Mouse (Mus musculus) gastrocnemius, postnatal 36 days (tissue): ENCODE measurements at regions not wholly inside any gene's neighbourhood (a gene's known extent, or its start where the extent isn't known, plus 50 kb on each side); places are given as distances from the start of the nearest gene placed in this dataset.

ENCODE experiments used
- DNase-seq, 2 experiments: peaks; one replicate each; pipeline ENCODE4 v3.0.0; 2022
- intact Hi-C: fragments of 180-260 bp; cut with DNase I; formaldehyde crosslinking; loops from one replicate; pipeline ENCODE4 v1.15.1; 2025

- intact Hi-C loops, result no loop called here
- DNase-seq, result no peak
Observed at GRCm38 (mm10) chr11:19729031-19729430, 195.1 kb upstream of the Spred2 start.

- DNase-seq, result no peak
- intact Hi-C loops, result no loop called here
Observed at GRCm38 (mm10) chr11:19730747-19731146, 193.4 kb upstream of the Spred2 start.

DNA sequence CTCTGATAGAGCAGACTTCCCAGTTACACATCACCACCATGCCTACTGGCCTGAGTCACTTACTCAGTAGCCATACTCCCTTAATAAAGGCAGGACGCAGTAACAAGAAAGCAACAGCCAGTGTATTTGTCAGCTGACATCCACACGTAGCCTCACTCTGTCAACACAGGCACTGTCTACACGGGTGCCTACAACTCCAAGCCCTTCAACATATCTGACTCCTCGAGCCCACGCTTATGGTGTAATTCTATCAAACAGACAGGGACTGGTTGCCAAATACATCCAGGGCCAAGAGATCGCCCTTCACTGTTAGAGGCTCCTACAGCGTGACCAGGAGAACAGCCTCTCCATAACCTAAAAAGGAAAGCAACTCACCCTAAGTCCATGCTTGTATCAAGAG lies 188.1 kb upstream of the Spred2 start:
- DNase-seq, result no peak
- intact Hi-C loops, result no loop called here

DNA sequence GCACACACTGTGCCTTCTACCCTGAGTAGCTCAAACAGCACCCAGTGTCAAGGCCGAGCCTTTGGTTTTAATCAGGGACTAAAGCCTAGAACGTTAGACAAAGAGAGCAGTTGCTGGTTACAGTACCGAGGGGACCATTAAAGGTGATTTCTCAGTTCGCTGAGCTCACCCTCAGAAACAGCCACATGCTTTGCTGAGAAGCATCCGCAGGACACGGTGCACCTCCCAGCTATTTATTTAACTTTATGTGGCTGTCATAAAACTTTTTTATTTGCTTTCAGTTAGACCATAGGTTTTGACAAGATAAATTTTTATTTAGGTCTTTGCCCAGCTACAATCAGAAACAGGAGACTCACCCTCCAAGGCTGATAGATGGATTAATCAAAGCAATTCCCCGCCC lies 187.2 kb upstream of the Spred2 start:
- intact Hi-C loops, result no loop called here

GRCm38 (mm10) chr11:19737331-19737730 lies 186.8 kb upstream of the Spred2 start:
- no peak for DNase-seq
- intact Hi-C loops, result no loop called here

More for the DNA sequence above, 187.2 kb upstream of the Spred2 start:
- DNase-seq, result no peak

- DNase-seq, result no peak
- intact Hi-C loops, result no loop called here
Observed at GRCm38 (mm10) chr11:19737807-19738206, 186.4 kb upstream of the Spred2 start.

- intact Hi-C loops, result no loop called here
- no peak for DNase-seq
Observed at GRCm38 (mm10) chr11:19739527-19740151, 184.5 kb upstream of the Spred2 start.

- intact Hi-C loops, result no loop called here
- no peak for DNase-seq
Observed at GRCm38 (mm10) chr11:19740562-19740961, 183.6 kb upstream of the Spred2 start.

DNA sequence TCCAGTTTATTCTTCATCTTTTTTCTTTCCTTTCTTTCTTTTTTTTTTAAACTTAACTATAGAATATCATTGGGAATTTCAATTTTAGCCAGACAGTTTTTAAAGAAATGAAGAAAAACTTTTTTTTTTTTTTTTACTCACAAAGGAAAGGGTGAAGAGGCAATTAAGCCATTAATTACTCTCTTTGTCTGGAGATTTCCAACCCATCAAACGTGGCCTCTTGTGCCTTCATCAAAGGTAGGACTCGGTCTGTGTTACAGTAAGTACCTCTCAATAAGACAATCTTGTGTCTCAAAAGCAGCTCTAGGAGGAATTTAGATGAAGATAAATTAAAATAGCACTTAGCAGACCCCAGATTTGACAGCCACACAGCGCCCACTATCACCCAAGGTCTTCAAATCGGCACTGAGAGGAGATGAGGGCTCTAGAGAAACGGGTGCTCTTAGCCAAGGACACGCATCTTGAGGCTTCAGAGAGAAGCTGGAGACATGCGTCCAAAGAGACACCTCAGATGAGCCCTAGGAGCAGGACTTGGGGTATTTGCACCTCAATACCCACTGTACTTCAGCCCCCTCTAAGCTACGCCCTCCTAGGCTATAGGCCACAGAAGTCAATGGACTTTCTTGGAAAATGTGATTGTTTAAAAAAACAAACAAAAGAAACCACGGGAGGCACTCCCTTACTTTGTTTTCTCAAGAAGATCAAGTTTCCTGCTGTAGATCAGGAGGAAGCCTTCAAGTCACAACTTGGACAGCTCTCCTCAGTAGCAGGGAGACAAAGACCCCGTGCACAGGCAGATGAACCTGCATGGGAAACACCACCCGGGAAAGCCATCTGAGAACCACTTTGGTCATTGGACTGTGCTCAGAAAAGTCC lies 176.8 kb upstream of the Spred2 start:
- DNase-seq, result no peak
- intact Hi-C loops, result no loop called here

- DNase-seq, result no peak
- intact Hi-C loops, result no loop called here
Observed at GRCm38 (mm10) chr11:19747973-19748559, 176.1 kb upstream of the Spred2 start.

GRCm38 (mm10) chr11:19758892-19759291 lies 165.3 kb upstream of the Spred2 start:
- intact Hi-C loops, result no loop called here
- DNase-seq, result no peak

- intact Hi-C loops, result loop anchor here (2.0 to 5.0 kb wide), 4 partner anchors 89 to 882 kb away; no protein-coding TSS in a partner anchor
- DNase-seq, result peak; percentile 34 to 41
Observed at GRCm38 (mm10) chr11:19760861-19761693, 163.1 kb upstream of the Spred2 start.

GRCm38 (mm10) chr11:19761694-19761976 lies 162.5 kb upstream of the Spred2 start:
- DNase-seq, result no peak
- intact Hi-C loops, result loop anchor here (2.0 to 5.0 kb wide), 4 partner anchors 89 to 883 kb away; no protein-coding TSS in a partner anchor

DNA sequence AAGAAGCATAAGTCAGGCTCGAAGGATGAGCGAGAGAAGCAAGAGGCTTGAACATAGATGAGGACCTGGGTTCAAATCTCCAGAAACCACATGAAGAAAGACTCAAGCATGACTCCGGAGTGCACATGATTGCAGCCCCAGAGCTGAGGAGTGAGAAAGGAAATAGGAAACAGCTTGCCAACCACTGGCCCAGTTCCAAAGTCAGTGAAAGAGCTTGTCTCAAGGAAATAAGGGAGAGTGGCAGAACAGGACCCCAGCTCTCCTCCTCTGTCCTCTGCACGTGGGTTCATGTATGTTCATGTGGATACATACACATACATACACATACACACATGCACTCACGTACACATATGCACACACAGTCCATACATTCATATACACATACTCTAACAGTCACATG lies 156.9 kb upstream of the Spred2 start:
- no peak for DNase-seq
- intact Hi-C loops, result no loop called here

- intact Hi-C loops, result no loop called here
- no peak for DNase-seq
Observed at GRCm38 (mm10) chr11:19767871-19768270, 156.3 kb upstream of the Spred2 start.

DNA sequence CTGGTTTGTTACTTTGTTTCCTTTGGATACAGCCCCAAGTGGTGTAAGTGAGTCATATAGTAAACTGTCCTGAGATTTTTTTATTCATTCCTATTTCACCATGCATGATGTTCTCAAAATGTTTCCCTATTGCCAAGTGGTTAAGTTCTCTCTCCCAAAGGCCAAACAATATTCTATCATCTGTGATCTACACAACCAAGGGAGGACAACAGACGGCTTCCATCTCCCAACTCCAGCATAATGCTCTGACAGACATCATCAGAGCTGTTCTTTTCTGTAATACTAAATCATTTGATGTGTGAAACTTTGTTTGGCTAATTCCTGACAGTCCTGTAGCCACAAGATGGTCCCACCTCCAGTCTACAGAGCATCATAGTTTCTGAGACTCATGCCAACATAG lies 155.2 kb upstream of the Spred2 start:
- DNase-seq, result no peak
- intact Hi-C loops, result no loop called here

GRCm38 (mm10) chr11:19774010-19774409 lies 150.2 kb upstream of the Spred2 start:
- no peak for DNase-seq
- intact Hi-C loops, result no loop called here

- DNase-seq, result no peak
- intact Hi-C loops, result no loop called here
Observed at GRCm38 (mm10) chr11:19775741-19776140, 148.4 kb upstream of the Spred2 start.

DNA sequence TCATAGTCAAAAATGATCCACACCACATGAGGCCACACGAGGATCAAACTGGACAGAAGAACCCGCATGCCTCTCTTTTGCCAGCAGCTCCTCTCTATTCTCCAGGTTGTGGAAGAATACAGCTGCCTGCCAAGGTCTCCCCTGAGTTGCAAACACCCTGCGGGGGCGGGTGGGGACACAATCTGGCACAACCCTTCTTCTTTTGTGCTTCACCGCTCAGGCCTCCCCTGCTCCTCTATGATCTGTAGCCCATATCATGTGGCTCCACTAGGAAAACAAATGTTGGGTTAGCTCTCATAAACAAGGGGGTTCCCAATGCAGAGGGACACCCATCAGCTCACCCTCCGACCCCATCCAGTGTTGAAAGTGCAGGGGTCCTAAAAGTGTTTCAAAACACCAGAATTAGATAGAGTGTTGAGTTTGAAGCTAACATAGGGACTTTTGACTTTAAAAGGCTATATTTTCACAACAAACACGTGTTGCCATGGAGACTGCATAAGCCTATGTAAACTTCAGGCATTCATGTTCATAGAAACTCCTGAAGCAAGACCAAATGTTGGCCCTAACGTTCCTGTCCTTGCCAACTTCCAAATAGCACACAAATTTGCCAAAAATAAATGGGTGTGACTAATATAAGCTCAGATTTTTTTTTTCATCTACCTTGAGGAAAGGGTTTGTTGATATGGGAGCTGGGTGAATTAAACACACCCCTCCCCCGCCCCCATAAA lies 147.5 kb upstream of the Spred2 start:
- intact Hi-C loops, result no loop called here

GRCm38 (mm10) chr11:19778191-19778590 lies 146.0 kb upstream of the Spred2 start:
- DNase-seq, result no peak

More for the DNA sequence above, 147.5 kb upstream of the Spred2 start:
- no peak for DNase-seq

More at GRCm38 (mm10) chr11:19778191-19778590, 146.0 kb upstream of the Spred2 start:
- intact Hi-C loops, result no loop called here
